Mouse (Mus musculus) small intestine, adult 2 months (tissue): Measurements from ENCODE around the gene Fermt3. TPM values are rescaled to one million over a fixed set of nuclear protein-coding genes. Genes with fewer than 3 reads are reported as not detected.

ENCODE experiments used
- H3K27ac ChIP-seq: fragments of 200-500 bp; 2 replicates; pipeline ENCODE4 v1.5.1; 2012; ENCODE audit warnings: low read depth, low read length, control low read depth, inconsistent platforms; ENCODE audit not compliant: insufficient read depth
- H3K27me3 ChIP-seq: fragments of 200-500 bp; 2 replicates; pipeline ENCODE4 v1.6.1; 2012; ENCODE audit warnings: mild to moderate bottlenecking, moderate library complexity, low read length, inconsistent platforms; ENCODE audit not compliant: control insufficient read depth, insufficient read depth
- H3K36me3 ChIP-seq: fragments of 200-500 bp; 2 replicates; pipeline ENCODE4 v1.6.1; 2012; ENCODE audit warnings: mild to moderate bottlenecking, low read length, control low read depth, inconsistent platforms; ENCODE audit not compliant: control insufficient read depth, insufficient read depth
- H3K4me1 ChIP-seq: fragments of 200-500 bp; 2 replicates; pipeline ENCODE4 v1.6.1; 2012; ENCODE audit warnings: low read length, inconsistent platforms, mixed read lengths; ENCODE audit not compliant: control insufficient read depth, insufficient read depth, insufficient read length
- H3K4me3 ChIP-seq: fragments of 200-500 bp; 2 replicates; pipeline ENCODE4 v1.5.1; 2012; ENCODE audit warnings: low read depth, mild to moderate bottlenecking, control low read depth, inconsistent platforms, low read length, moderate library complexity
- CTCF ChIP-seq: fragments of 200-500 bp; IDR thresholded peaks from 2 replicates; pipeline ENCODE4 v1.5.1; 2012; ENCODE audit warnings: low read depth, mild to moderate bottlenecking, control low read depth, inconsistent platforms, low read length, moderate library complexity, mixed read lengths; ENCODE audit not compliant: insufficient replicate concordance, insufficient read length; ENCODE audit errors: extremely low read depth
- POLR2A ChIP-seq: fragments of 200-500 bp; IDR thresholded peaks from 2 replicates; pipeline ENCODE4 v1.6.1; 2012; ENCODE audit warnings: low read depth, mild to moderate bottlenecking, control low read depth, inconsistent platforms, low read length, moderate library complexity
- WGBS: fragments of 180-500 bp; shearing (Covaris S2); methylation state at CpG from one replicate; pipeline ENCODE4 v1.1.7; 2018; 5-methylcytosine and 5-hydroxymethylcytosine counted together
- polyA plus RNA-seq: library from polyadenylated mRNA; depleted of rRNA; stranded (reverse); fragments of >200 nt; gene quantifications from 2 replicates; pipeline ENCODE4 v1.2.3, GENCODE M21; 2012

The Fermt3 gene
- polyA plus RNA-seq, 1 experiment = 18.6 TPM

DNA sequence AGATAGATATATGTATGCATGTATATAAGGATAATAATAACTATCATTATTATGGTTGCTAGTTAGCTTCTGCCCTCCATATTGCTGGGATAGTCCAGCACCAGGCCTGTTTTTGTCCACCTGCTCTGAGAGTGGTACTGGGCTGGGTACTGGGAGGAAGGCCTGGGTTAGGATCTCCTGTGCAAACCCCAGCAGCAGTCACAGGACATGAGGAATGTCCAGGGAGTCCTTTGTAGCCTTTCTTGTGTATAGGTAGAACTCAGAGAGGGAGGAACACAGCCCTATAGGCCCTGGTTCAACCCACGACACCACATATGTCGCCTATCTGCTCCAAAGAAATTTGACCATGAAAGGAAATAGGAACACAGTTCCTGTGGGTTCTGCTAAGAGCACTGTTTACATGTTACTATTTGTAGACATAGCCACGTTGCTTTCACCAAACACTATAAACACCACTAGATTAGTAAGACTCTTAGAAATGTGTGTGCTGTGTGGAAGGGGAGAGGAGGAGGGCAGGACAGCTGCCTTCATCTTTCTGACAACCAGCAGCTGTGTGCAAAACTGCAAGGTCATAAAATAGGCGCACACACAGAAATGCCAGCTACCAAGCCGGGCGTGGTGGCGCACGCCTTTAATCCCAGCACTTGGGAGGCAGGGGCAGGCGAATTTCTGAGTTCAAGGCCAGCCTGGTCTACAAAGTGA is 12.2 kb downstream of the Fermt3 start:
- Histone ChIP-seq H3K36me3 (no peaks in the 10 kb centered on the region), H3K27me3 (no peaks in the 10 kb centered on the region), H3K4me1 (no peaks in the 10 kb centered on the region), H3K4me3 (no peak overlapping the region), H3K27ac (peak overlapping the region; percentile 67)
- WGBS = 59% methylated on average over 9 of the region's 9 CpGs
- TF ChIP-seq CTCF (no peak), POLR2A (no peak)

DNA sequence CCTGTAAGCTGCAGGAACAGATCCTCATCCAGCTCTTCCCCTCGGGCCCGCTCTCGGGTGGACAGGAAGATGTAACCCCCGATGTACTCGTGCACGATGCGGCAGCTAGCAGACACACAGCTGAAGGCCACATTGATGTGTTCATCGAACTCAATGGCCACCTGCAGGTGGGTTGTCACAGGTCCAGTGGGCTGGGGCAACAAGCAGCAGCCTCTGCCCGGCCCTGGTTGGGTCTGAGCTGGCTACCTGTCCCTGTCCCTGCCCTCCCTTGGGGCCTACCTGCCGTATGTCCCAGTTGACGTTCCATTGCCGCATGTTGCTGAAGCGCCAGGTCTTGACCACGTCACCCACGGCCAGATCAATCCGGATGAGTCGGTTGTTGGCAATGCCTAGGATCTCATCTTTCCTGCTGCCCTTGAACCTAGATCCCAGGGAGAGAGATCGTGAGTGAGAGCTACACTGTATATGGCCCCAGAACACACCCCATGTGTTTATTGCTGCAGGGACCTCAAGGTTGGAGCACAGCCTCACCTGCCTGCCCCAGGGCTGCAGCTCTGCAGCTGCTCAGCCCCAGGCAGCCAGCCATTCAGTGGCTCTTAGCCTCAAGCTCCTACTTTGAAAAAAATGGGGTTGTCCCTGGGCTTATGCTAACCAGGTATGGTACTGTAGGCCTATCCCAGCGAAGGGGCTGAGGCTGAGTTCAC is 19.8 kb downstream of the Fermt3 start:
- peak overlapping the region; percentile 2; the same call in 1 of the 2 replicates for H3K27ac ChIP-seq
- TF ChIP-seq CTCF = no peak
- no peak for TF ChIP-seq POLR2A
- WGBS = 69% methylated on average over 19 of the region's 19 CpGs

DNA sequence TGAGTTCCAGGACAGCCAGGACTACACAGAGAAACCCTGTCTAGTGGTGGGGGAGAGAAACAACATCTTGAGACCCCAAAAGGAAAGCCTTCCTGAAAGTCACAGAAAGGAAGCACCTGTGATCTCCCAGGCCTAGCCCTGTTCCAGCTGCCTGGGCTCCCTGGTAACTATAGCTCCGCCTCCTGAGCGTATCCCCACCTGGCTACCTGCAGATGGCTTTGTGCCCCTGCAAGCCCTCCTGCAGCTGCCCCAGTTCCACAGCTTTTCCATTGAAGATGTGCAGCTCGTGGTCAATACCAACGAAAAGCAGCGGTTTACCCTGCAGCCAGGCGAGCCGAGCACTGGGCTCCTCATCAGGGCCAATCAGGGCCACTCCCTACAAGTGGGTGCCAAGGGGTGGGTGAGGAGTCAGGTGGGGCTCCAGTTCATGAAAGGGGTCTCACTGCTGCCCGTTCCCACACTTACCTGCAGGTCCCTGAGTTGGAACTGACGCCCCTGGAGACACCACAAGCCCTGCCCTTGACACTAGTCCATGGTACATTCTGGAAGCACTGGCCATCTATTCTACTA is 21.5 kb downstream of the Fermt3 start:
- Histone ChIP-seq H3K36me3 (peaks cover 7% of the 10 kb centered on the region), H3K4me1 (peaks cover 23% of the 10 kb centered on the region), H3K27ac (no peak overlapping the region), H3K27me3 (no peaks in the 10 kb centered on the region), H3K4me3 (no peak overlapping the region)
- TF ChIP-seq POLR2A (no peak), CTCF (no peak)
- WGBS = 87% methylated on average over 9 of the region's 9 CpGs

More for the DNA sequence above, 19.8 kb downstream of the Fermt3 start:
- H3K27me3 ChIP-seq = no peaks in the 10 kb centered on the region
- peaks cover 7% of the 10 kb centered on the region for H3K36me3 ChIP-seq
- H3K4me1 ChIP-seq = peaks cover 23% of the 10 kb centered on the region
- no peak overlapping the region for H3K4me3 ChIP-seq

DNA sequence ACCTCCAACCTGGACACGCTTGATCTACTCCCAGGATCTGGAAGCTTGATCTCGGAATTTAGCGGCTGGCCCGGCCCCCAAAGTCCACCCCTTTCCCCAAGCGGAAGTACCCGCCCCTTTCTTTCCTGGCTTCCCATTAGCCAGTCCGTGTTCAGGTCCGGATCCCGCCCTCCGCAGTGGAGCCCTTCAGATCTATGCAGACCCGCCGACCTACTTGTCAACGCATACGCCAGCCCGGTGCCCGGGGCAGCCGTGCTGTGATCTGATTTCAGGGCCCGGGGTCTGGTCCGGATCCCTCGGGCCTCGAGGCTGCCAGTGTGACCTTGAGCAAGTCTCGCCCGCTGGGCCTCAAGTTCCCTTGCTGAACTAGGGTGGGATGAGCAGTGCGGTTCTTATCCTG is 23.3 kb downstream of the Fermt3 start, which contains the start of the genes Nudt22 and Trpt1:
Gene Nudt22, minus strand, starts transcription at position 112 of the 400 bp plus-strand sequence.
Gene Trpt1, plus strand, starts transcription at position 126 of the 400 bp plus-strand sequence.
- TF ChIP-seq POLR2A (peak; percentile 74), CTCF (no peak)
- peaks cover 23% of the 10 kb centered on the region for H3K4me1 ChIP-seq
- H3K27ac ChIP-seq = peak within 1 kb of the TSS; percentile 56
- 1% methylated on average over 24 of the region's 24 CpGs for WGBS
- peak within 1 kb of the TSS; percentile 84 for H3K4me3 ChIP-seq
- no peaks in the 10 kb centered on the region for H3K27me3 ChIP-seq
- peaks cover 7% of the 10 kb centered on the region for H3K36me3 ChIP-seq

GRCm38 (mm10) chr19:6995255-6995991 is 23.8 kb downstream of the Fermt3 start:
- peak overlapping the region; percentile 84 for H3K4me3 ChIP-seq
- 30% methylated on average over 21 of the region's 21 CpGs for WGBS
- H3K27me3 ChIP-seq = no peaks in the 10 kb centered on the region
- TF ChIP-seq CTCF = no peak
- TF ChIP-seq POLR2A = no peak
- H3K27ac ChIP-seq = peak overlapping the region; percentile 56
- H3K4me1 ChIP-seq = peaks cover 23% of the 10 kb centered on the region
- H3K36me3 ChIP-seq = peaks cover 7% of the 10 kb centered on the region

DNA sequence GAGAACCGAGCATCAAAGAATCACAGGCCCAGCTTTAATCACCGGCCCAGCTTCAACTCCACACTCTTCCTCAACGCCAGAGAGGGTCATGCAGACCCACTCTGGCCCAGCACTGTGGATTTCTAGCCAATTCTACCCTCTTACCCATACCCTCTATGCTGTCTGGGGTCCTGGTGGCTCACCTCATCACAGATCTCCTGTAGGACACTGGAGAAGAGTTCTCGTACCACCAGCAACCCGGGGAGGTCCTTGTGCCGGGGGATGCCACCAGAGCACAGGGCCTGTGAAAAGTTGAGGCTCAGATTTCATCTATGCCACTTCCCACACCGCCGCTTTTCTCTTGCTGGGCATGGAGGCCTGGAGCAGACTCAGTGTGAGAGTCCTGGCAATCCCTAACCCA is 24.8 kb downstream of the Fermt3 start:
- no peak overlapping the region for H3K27ac ChIP-seq

More for the DNA sequence above, 24.8 kb downstream of the Fermt3 start:
- no peak overlapping the region; the same call in 1 of the 2 replicates for H3K4me3 ChIP-seq
- peaks cover 7% of the 10 kb centered on the region for H3K36me3 ChIP-seq
- 84% methylated on average over 8 of the region's 8 CpGs for WGBS
- TF ChIP-seq CTCF (no peak), POLR2A (no peak)
- H3K4me1 ChIP-seq = peaks cover 19% of the 10 kb centered on the region
- no peaks in the 10 kb centered on the region for H3K27me3 ChIP-seq
